Mouse (Mus musculus) kidney, adult 8-10 months (tissue): ENCODE results near the gene Aebp2.
"Not testable (repeated sequence)": the region's sequence is repeated elsewhere in the genome, so short reads cannot be mapped to it uniquely, and the experiment has no call there.

ENCODE experiments used
- DNase-seq, 2 experiments: peaks; one replicate each; pipeline ENCODE4 v3.0.0; 2022

Gene Aebp2

DNA sequence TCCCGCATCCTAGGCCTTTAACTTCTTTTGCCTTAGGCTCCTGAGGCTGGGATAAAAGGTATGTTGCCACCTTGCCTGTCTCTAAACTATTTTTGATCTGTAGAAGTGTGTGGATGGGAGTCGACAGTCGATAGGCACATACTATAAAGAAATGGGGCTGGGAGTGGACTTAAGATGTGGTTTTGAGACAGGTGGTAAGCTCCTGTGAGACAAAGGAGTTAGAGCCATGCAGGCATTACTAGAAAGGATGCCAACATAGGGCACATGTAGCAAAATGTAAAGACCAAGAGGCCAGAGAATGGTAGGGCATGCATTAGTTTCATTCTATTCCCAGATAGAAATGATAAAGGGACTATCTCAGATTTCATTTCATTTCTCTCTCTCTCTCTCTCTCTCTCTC, 34.5 kb downstream of the Aebp2 start:
- DNase-seq, result no peak

DNA sequence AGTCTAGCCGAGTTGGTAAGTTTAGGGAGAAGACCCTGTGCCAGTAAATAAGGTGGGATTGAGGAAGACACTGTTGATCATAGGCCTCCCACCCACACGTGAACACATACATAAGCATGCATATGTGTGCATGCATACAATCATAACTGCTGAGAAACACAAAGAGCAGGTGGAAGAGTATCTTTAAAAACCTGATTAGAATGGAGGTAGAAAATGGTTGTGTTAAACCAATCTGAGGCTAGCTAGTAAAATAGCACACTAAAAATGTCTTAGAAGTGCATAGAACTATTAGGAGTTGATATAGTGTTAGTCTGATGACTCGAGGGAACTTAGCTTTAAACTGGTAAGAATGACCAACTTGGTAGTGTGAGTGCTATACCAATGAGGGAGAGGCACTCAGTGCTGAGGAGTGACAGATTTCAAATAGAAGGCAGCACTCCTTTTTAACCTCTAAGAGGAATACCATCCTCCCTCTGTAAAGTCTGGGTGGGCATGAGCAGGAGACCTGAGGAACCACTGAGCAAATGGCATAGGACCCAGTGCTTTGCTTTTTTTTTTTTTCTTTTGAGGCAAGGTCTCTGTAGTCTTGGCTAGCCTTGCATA, 35.6 kb downstream of the Aebp2 start:
- DNase-seq, result no peak

DNA sequence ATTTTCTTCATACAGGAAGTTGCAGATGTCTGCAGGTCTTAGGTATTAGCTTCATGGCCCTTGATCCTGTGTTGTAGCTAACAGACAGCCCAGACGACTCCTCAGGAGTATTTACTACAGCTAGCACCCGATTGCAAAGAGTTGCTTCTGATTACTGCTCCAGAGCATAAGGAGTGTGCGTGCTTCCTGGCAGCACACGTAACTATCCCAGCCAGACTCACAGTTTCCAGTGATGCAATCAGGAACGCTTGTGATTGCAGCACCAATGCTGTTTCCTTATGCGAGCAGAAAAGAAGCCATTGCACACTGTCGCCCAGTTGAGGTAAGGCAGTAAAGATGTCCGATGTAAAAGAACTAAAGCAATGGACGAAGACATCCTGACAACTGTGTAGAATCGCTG, 38.6 kb downstream of the Aebp2 start:
- no peak for DNase-seq

DNA sequence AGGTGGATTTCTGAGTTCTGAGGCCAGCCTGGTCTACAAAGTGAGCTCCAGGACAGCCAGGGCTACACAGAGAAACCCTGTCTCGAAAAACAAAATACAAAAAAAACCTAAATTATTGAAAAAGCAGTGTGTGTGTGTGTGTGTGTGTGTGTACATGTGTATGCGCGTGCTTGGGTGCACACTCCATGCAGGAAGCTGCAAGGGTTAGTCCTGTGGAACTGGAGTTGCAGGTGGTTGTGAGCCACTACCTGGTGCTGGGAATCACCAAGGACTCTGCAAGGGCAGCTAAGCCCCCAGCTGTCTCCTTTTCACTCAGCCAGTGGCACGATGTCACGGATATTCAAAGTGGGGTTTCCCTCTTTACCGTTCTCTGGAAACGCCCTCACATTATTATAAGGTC, 39.3 kb downstream of the Aebp2 start:
- no peak for DNase-seq

DNA sequence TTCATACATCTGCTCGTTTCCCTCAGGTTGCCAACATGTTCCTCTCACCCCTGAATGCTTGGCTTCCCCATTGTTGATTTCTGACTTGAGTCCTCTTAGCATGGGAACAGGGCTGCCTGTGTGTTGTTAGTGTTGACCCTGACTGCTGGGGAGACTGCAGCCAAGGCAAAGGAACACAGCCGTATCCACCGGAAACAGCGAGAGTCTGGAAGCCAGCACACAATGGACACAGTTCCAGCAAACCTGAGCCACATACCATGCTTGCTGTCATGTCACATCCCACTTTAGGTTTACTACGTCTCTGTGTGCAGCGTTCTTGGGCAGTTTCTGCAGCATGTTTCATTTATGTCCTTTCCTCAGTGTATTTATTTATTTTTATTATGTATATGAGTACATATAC, 39.8 kb downstream of the Aebp2 start:
- no peak for DNase-seq

DNA sequence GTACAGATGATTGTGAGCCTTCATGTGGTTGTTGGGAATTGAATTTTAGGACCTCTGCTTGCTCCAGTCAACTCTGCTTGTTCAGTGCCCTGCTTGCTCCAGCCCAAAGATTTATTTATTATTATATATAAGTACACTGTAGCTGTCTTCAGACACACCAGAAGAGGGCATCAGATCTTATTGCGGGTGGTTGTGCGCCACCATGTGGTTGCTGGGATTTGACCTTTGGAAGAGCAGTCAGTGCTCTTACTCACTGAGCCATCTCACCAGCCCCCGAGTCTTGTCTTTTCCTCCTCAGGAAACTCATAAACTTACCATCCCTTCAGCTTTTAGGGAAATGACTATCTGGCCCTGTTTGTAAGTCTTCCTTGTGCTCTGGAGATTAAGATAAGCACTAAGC, 40.2 kb downstream of the Aebp2 start:
- not testable (repeated sequence) for DNase-seq

DNA sequence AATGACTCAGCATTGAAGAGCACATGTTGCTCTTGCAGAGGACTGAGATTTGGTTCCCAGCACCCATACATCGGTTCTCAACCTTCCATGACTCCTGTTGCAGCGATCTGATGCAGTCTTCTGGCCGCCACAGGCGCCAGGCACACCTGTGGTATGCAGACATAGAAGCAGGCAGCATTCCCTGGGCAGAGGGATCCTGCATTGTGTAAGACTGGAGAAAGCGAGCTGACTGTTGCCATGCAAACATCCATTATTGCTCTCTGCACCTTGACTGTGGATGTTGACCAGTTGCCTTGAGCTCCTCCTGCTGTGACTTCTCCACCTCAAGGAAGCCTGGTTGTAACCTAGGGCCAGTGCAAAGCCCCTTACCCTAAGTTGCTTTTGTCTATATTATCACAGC, 42.1 kb downstream of the Aebp2 start:
- DNase-seq, result no peak

DNA sequence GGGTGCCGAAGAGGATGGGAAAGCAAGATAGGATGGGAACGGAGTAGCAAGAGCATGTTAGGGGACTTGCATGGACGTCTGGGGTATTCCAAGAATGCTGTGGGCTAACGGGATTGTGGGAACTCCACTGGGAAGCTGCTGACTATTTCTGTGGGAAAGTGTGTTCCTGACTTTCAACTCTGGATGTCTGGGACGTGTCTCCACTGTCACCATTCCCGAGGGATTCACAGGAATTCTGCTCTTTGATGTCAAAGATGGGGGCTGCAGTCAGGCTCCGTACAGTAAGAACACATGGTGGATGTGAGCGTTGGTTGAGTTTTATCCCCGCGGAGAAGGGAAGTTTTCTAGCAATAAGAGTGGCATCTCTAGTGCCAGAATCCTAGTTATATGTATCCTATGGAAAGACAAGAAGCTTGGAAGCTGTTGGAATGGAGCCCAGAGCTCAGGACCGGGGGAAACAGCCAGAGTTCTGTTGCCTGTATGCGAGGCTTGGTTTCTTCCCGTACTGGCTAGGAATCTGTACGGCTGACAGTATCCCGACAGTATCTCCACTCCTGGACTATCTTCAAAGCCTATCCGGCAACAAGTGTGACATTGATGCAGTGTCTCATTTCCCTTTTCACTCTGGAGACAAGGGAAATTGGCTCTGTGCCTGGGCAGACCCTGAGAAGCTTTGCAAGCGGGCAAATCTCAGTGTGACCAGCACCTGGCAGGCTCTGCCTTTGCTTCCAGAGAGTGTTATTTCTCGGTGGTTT, 44.2 kb downstream of the Aebp2 start:
- DNase-seq, result peak; percentile 23 to 48

DNA sequence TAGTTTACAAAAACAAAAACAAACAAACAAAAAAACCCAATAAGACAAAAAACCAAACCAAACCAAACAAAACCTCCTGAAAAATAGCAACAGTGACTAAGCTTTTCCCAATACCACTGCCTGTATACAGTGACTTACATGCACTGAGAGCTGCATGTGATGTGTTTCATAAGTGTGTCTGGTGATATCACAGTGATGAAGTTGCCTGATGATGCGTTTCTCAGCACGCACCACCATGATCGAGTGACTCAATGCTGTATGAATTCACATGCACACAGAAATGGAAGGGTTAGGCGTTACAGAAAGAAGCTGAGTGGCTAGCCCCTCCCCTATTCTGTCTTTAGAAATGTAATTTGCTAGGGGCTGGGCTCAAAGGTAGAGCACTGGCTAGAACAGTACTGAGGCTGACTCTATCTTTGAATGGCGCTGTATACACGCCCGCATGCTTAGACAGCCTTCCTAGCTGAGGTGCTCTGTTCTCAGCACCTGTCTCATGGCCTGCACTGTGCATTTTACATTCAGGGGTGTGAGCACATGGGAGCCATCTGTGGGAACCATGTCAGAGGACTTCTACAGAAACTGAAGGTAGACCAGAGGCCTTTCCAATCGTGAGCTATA, 44.9 kb downstream of the Aebp2 start:
- no peak for DNase-seq

DNA sequence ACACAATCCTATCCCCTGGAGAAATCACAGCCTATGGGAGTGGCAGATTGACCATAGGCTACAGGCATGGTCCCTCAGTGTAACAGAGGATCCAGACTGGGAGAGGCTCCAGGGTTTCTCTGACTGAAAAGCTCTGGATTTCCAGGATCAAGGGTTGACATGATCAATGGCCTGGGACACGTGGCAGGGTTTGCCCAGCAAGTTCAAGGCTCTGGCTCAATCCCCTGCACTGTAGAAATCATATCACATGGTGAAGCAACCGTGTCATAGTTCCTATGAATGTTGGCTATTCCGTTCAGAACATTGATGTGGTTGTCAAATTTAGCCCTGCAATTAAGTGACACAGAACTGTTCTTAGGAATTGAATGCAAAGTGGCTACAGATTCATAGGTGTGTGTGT, 52.0 kb downstream of the Aebp2 start:
- no peak for DNase-seq

DNA sequence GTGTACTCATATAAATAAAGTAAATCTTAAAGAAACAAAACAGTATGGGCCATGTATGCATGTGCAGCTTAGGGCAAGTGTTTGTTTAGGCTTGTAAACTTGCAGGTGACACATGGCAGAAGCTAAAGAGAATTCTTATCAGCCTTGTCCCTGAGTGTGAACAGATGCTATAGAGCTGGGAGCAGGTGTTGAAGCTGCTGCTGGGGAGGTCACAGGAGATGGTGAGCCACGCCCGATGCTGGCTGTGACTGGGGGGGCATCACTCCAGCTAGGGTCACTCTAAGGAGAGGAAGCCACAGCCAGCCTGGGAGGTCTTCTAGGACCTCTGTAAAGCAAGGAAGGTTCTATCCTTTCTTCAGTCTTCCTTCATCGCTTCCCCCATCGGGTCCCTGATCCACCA, 53.6 kb downstream of the Aebp2 start:
- DNase-seq, result no peak

DNA sequence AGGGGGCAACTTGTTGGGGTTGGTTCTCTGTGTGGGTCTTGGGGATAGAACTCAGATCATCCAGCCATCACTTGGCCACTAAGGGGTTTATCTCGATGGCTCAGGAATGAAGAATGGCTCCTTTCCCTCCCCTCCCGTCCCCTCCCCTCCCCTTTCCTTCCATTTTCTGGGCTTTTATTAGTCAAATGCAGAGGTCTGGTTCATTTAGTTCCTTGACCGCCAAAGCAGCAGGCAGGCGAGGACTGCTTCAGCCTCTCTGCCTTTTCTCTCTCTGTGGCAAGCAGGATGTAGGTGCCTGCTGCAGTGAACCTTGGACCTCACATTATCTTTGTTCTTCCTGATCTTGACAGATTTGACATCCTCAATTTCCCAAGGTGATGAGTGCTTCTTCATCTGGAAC, 54.6 kb downstream of the Aebp2 start:
- no peak for DNase-seq

DNA sequence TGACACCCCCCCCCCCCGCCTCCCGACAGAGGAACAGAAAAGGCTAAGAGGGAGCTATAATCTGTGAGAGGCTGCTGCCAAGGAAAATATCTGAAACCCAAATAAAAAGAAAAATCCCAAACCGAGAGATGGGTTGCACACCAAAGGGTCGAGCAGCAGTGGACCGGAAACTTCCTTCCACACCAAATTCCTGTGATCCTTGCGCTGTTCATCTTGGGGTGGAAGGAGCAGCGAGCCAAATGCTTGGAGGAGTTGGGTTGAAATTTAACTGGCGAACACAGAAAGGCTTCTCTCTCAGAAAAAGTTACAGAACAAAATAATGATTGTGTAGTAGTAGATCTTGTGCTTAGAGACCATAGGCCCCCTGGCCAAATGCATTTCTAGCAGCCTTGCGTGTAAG, 55.5 kb downstream of the Aebp2 start:
- DNase-seq, result peak; percentile 58 to 59

DNA sequence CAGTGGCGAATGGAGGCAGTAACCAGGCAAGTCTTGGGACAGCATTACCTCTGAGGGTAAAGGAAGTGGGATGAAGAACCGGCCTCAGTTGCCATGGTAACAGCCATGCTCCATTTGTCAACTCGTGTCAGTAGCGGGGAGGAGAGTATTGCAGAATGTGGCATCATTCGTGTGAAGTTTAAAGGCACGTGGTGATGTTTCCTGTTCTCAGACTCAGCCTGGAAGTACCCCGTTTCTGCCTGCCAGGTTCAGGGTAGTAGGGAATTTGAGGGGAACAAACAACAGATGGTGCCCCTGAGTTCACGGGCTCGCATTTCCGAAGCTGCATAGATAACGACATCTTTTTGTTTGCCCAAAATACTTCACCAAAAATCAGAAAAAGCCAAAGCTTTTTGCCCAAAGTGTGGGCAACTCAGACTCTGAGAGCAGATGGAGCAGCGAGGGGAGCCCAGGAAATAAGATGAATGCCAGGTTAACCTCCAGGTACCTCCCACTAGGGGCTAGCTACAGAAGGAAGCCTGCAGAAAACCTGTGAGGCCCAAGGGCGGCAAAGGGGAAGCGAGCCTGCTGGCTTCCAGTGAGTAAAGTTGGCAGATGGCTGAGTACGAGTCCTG, 56.3 kb downstream of the Aebp2 start:
- DNase-seq, result peak; percentile 21 to 29

DNA sequence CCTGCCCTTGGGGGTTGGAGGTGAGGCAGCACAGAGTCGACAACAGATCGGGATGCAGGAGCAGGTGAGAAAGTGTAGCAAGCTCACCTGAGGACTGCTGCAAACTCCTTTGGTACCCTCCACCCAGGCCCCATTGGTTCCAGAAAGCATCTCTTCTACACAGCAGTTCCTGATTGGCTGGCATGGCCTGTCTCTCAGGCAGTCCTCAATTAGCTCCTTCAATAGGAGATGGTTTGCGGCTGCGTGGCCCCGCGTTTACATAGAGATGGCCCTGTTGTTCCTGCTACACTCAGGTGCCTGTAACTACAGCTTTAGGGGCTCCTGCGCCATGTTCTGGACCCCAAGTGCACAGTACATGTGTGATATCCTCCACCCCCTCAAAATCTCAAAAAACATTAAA, 58.2 kb downstream of the Aebp2 start:
- DNase-seq, result no peak

DNA sequence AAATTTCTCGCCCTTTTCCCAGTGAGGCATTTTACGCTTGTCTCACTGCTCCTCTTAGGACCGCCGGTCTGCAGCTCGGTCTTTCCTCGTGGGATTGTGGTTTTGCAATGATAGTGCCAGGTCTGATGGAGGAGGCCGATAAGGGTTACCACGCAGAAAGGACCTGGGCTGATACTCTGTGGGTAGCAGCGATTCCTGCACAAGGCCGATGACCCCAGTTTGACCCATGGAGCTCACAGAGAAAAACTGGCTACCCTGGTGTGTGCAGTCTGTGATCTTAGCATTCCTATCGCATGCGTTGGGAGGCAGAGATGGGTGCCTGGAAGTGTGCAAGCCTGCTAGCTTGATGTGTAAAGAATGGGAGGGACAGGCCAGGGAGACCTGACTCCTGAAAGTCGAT, 60.4 kb downstream of the Aebp2 start:
- DNase-seq, result no peak

DNA sequence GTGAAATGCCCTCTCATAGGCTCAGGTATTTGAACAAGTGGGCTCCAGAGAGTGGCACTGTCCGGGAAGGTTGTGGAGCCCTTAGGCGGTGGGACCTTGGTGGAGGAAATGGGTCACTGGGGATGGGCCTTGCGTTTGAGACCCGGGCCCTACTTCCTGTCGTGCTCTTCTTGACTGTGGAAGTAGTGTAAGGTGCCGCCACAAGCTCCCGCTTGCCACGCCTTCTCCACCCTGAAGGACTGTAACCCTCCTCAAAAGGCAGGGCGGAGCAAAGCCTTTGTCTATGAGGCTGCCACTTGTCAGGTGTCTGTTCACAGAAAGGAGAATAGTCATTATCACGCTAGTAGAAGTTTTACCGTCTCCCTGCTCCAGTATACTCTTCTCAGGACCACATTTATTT, 61.9 kb downstream of the Aebp2 start:
- no peak for DNase-seq

DNA sequence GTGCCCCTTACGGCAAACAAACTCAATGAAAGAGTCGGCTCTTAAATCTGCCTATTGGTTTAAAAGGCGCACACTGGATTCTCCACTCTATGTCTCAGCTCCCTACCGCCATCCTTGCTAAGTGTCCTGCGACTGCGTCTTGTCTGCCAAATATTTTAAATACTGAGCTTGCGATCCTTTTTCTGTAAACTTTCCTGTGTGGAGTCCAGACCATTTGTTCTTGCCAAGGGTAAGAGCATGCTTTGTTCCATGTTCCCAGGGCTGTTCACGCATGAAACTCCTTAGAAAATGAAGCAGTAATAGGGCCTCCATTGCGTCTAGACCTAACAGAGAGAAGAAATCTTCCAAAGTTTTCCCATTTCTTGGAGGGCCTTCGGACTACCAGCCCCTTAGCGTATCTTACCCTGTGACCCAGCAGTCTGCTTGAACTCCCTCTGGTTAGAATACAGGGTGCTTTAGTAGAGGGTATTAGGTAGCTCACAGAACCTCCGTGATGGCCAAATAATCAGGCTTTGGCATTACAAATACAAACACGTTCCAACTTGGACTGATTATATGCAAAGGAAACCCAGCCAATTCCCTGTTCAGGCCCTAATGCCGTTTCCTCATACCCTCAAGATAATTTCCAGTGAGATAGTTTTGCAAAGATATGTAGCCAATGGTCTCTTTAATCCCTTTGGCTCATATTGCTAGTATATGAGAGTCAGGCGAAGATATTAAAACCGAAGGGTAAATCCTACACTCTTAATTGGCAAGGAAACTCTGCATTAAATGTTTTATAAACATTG, 67.3 kb downstream of the Aebp2 start:
- no peak for DNase-seq

DNA sequence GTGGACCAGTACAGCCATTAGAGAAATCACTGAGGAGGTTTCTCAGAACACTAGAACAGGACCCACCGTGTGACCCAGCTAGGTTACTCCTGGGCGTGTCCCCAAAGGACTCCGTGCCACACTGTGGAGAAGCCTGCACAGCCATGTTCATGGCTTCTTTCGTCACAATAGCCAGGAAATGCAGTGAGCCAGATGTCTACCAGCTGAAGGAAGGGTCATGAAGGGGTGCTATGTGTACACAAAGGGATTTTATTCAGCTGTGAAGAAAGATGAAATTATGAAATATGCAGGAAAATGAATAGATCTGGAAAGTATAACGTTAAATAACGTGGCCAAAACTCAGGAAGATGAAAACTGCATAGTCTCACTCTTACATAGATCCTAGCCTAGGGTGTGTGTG, 69.7 kb downstream of the Aebp2 start:
- no peak for DNase-seq

DNA sequence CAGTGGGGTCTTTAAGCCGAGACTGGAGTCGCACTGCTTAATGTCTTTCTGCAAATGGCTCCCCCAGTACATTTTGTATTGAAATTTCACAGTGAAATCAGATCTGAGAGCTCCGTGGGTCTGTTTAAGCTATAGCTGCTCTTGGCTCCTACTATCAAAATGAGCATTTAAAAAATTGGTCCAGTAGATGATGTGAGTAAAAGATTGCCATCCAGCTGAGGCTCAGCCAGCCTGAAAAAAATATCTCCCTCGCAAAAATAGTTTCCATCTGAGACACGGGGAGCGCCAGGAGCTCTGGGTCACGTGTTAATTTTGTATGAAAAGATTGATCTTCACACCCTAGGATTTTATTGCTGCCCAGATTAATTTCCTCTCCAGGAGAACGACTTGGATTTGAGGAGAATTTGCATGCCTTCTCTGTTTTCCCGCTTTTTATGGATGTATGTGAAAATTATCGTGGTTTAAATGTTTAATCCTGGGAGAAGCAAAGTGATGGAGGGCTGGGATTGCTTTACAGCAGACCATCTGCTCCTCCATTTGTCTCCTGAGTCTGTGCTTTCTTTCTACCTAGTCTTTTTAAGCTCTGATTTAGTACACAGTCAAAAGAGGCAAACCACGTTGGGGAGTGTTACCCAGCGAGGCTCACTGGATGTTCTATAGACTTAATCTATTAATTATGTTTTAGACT, 73.9 kb downstream of the Aebp2 start:
- DNase-seq, result no peak

DNA sequence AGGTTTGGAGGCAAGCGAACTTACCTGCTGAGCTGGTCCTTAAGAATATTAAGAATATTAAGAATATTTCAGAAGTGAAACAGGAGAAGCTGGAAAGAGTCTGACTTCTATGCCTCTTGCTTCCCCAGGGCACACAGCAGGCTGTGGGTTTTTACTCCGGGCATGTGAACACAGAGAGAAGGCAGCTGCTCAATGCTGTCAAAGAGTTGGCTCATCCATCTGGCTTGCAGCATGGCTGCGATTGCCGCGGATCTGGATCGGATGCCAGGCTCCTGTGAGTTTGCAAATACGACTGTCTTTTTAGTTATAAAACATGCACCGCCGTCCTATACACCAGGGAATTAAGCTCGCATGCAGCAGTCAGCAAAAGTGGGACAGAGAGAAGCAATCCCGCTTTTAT, 75.5 kb downstream of the Aebp2 start:
- DNase-seq, result no peak

DNA sequence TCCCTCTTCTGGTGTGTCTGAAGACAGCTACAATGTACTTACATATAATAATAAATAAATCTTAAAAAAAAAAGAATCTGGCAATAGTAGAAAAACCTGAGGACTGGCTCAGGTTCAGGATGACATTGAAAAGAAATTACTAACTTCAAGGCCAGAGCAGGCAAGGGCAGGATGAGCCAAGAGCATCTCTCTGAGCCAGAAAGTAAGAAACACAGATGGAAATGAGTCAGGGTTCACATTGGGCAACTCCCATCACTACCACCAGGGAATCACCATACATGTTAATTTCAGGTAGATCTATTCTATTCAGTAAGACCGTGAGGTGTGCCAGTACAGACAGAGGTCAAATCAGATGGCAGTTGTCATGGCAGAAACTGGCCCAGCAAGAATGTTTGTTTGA, 76.1 kb downstream of the Aebp2 start:
- no peak for DNase-seq

DNA sequence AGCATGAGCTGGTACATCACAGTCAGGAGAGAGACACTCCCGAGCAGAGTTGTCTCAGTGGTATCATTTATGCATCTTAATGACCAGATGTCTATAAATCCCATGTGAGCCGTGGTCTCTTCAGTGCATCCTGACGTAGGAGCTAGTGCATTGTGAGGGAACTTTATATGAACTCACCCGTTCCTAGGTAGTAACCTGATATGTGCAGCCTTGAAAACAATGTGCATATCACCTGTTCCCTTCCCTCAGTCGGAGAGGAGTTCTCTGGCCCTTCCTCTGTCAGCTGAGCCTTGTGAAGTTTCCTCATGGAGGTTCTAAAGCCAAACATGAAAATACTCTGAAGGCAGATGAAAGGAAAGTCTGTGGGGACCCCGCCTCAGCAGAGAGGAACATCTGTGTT, 78.8 kb downstream of the Aebp2 start:
- no peak for DNase-seq
